Mouse (Mus musculus) embryonic facial prominence, embryonic 15.5 days (tissue): ENCODE measurements around the gene Acer3. TPM values are rescaled to one million over a fixed set of nuclear protein-coding genes. Genes with fewer than 3 reads are reported as not detected.
"Not testable (repeated sequence)": the region's sequence is repeated elsewhere in the genome, so short reads cannot be mapped to it uniquely, and the experiment has no call there.

Experiments used
- ATAC-seq: fragments of 200-750 bp; cut with Nextera tagmentation; 2 replicates; pipeline ENCODE4 v1.8.0; 2017; ENCODE audit warnings: low read depth, moderate TSS enrichment; ENCODE audit not compliant: insufficient number of reproducible peaks, low FRiP score, low TSS enrichment
- H3K27ac ChIP-seq: fragments of 300-500 bp; sonication (generic); replicated peaks from 2 replicates; pipeline ENCODE4 v1.5.1; 2015; ENCODE audit warnings: mild to moderate bottlenecking, inconsistent platforms
- H3K27me3 ChIP-seq: fragments of 300-500 bp; sonication (generic); 2 replicates; pipeline ENCODE4 v1.6.1; 2015; ENCODE audit warnings: inconsistent platforms
- H3K36me3 ChIP-seq: fragments of 300-500 bp; sonication (generic); 2 replicates; pipeline ENCODE4 v1.6.1; 2015; ENCODE audit warnings: mild to moderate bottlenecking, inconsistent platforms
- H3K4me1 ChIP-seq: fragments of 300-500 bp; sonication (generic); 2 replicates; pipeline ENCODE4 v1.6.1; 2015; ENCODE audit warnings: inconsistent platforms
- H3K4me2 ChIP-seq: fragments of 300-500 bp; sonication (generic); replicated peaks from 2 replicates; pipeline ENCODE4 v1.6.1; 2015; ENCODE audit warnings: mild to moderate bottlenecking, inconsistent platforms
- H3K4me3 ChIP-seq: fragments of 300-500 bp; sonication (generic); replicated peaks from 2 replicates; pipeline ENCODE4 v1.5.1; 2015; ENCODE audit warnings: mild to moderate bottlenecking, inconsistent platforms
- H3K9ac ChIP-seq: fragments of 300-500 bp; sonication (generic); 2 replicates; pipeline ENCODE4 v1.6.1; 2015; ENCODE audit warnings: inconsistent platforms
- H3K9me3 ChIP-seq: fragments of 300-500 bp; sonication (generic); replicated peaks from 2 replicates; pipeline ENCODE4 v1.6.1; 2016; ENCODE audit warnings: inconsistent platforms
- WGBS: fragments of 180-500 bp; shearing (Covaris S2); methylation state at CpG from one replicate; pipeline ENCODE4 v1.1.7; 2015; 5-methylcytosine and 5-hydroxymethylcytosine counted together
- polyA plus RNA-seq: library from polyadenylated mRNA; unstranded; fragments of >200 nt; fragmentation: Nextera tagmentation; extraction: Ambion mirVana; gene quantifications from 2 replicates; pipeline ENCODE4 v1.2.1, GENCODE M21; 2015

Gene Acer3
- polyA plus RNA-seq, 1 experiment from 2014 or later = 43.9 TPM

DNA sequence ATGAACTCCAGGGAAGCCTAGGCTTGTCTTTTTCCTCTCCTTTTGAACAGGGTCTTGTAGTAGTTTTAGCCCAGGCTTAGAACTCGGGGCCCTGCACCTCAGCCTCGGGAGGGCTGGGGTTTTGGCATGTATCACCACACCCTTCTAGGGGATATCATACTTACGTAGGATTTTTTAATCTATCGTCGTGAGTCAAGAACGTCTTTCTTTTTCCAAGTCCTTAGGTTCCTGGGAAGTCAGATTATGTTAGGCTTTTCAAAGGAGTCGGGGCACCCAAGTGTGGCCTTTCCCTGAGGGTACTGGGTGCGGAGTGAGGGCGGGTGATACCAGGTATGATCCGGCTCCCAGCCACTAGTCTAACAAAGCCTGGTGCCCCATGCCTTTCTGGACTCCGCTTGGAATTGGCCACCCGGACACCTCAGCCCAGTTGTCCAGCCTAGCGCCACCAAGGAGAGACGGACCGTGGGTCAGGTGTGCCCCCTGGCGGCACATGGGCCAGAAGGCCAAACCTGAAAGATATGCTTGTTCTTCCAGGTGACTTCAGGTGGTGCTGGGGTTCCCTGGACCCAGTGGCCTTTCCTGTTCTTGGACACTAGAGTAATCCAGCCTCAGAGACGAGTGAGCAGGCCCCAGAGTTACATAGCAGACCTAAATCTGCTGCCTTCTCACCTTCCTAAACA, 129.3 kb downstream of the Acer3 start:
- no peak overlapping the region for H3K4me3 ChIP-seq
- no peak overlapping the region for H3K9ac ChIP-seq
- H3K9me3 ChIP-seq = no peaks in the 10 kb centered on the region
- 57% methylated on average over 17 of the region's 17 CpGs for WGBS
- H3K27me3 ChIP-seq = peaks cover 54% of the 10 kb centered on the region
- 0 out of 2 replicates have a peak, but pooled peaks have one; percentile 11 for ATAC-seq
- no peak overlapping the region for H3K27ac ChIP-seq
- no peaks in the 10 kb centered on the region for H3K36me3 ChIP-seq
- peaks cover 14% of the 10 kb centered on the region for H3K4me1 ChIP-seq
- H3K4me2 ChIP-seq = no peak overlapping the region

DNA sequence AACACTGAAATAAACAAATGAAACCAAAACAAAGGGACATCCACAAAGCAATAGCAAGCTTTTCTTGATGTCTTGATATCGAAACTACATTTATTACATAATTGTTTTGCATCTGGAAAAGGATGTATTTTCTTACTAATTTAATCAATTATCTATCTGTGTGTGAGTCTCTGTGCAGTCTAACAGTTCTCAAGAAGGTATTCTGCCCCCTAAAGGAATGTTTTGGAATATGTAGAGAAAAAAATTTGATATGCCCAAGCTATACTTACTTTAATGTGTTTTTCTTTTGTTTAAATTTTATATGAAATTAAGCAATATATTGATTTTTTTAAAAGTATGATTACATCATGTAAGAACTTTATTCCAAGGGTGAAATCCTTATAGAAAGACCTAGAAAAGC, 130.4 kb downstream of the Acer3 start:
- H3K4me3 ChIP-seq = no peak overlapping the region
- no peak for ATAC-seq
- H3K36me3 ChIP-seq = no peaks in the 10 kb centered on the region
- no peak overlapping the region for H3K4me2 ChIP-seq
- H3K4me1 ChIP-seq = peaks cover 14% of the 10 kb centered on the region
- peaks cover 42% of the 10 kb centered on the region for H3K27me3 ChIP-seq
- H3K9me3 ChIP-seq = no peaks in the 10 kb centered on the region
- H3K27ac ChIP-seq = no peak overlapping the region
- no peak overlapping the region for H3K9ac ChIP-seq
- WGBS = 94% methylated on average over 1 of the region's 1 CpGs

DNA sequence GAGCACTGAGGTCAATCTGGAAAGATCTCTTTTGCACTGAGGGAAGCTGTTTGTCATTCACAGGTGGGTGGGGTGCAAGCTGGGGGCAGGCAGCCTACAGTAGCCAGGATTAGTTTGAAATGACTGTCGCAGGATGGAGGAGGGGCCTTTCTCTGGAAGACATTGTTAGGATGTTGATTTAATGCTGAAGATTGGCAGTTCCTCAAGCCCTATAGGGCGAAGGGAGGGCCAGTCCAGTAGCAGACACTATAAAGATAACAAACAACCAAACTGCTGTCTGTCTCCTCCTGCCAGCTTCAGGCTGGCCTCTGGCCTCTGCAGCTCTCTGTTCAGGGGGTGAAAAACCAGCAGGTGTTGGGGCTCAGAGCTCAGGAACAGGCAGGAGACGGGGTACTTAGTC, 131.3 kb downstream of the Acer3 start:
- no peak overlapping the region for H3K4me3 ChIP-seq
- ATAC-seq = no peak
- no peaks in the 10 kb centered on the region for H3K9me3 ChIP-seq
- no peak overlapping the region for H3K27ac ChIP-seq
- no peak overlapping the region for H3K9ac ChIP-seq
- H3K4me1 ChIP-seq = peaks cover 20% of the 10 kb centered on the region
- H3K27me3 ChIP-seq = peaks cover 34% of the 10 kb centered on the region
- 40% methylated on average over 3 of the region's 3 CpGs for WGBS
- no peaks in the 10 kb centered on the region for H3K36me3 ChIP-seq
- H3K4me2 ChIP-seq = no peak overlapping the region

DNA sequence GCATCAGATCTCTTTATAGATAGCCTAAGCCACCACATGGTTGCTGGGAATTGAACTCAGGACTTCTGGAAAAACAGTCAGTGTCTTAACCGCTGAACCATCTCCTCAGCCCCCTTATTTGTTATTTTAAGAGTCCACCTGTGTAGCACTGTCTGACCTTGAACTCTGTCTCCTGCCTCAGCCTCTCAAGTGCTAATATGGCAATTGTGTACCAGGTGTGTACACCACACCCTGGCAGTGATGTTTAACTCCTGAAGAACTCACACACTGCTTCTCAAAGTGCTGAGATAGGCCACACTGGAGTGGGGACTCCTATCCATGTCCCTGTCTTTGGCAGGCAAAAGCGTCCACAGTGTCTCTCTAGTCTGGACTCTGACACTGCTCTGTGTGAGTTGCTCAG, 132.3 kb downstream of the Acer3 start:
- H3K9ac ChIP-seq = no peak overlapping the region
- no peaks in the 10 kb centered on the region for H3K9me3 ChIP-seq
- no peaks in the 10 kb centered on the region for H3K36me3 ChIP-seq
- WGBS = 71% methylated on average over 2 of the region's 2 CpGs
- H3K27me3 ChIP-seq = peaks cover 23% of the 10 kb centered on the region
- H3K4me2 ChIP-seq = no peak overlapping the region
- H3K27ac ChIP-seq = no peak overlapping the region
- no peak overlapping the region for H3K4me3 ChIP-seq
- ATAC-seq = no peak
- H3K4me1 ChIP-seq = peaks cover 11% of the 10 kb centered on the region

DNA sequence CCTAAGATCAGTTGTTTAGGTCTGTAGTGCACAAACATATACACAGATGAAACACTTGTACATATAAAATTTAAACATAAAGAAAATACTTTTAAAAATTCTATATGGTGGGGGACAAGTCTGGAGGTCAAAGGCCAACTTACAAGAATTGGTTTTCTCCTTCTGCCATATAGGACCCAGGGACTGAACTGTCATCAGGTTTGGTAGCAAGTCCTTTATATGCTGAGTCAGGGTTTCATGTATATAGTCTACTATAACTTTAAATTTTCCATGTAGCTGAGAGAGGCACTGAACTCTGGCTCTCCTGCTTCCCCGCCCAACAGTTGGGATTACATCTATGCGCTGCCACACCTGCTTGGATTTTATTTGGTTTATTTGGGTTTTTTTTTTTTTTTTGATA, 132.8 kb downstream of the Acer3 start:
- H3K4me1 ChIP-seq = peaks cover 7% of the 10 kb centered on the region; the same call in 1 of the 2 replicates
- no peak overlapping the region for H3K9ac ChIP-seq
- H3K27ac ChIP-seq = no peak overlapping the region
- H3K4me3 ChIP-seq = no peak overlapping the region
- H3K4me2 ChIP-seq = no peak overlapping the region
- H3K27me3 ChIP-seq = peaks cover 19% of the 10 kb centered on the region
- no peaks in the 10 kb centered on the region for H3K36me3 ChIP-seq
- WGBS = 94% methylated on average over 2 of the region's 2 CpGs
- H3K9me3 ChIP-seq = no peaks in the 10 kb centered on the region
- ATAC-seq = no peak

DNA sequence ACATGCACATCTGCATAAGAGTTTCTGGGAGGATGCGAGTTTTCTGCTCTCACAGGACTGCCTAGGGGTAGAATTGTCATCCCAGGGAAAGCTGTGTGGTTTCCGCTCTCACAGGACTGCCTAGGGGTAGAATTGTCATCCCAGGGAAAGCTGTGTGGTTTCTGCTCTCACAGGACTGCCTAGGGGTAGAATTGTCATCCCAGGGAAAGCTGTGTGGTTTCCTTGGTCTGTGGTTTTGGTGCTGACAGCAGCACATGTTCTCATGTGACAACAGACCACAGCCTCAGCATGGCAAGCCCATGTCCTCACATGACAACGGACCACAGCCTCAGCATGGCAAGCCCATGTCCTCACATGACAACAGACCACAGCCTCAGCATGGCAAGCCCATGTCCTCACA, 133.7 kb downstream of the Acer3 start:
- H3K4me1 ChIP-seq, H3K27me3 ChIP-seq, H3K36me3 ChIP-seq, H3K27ac ChIP-seq, H3K9ac ChIP-seq, H3K4me3 ChIP-seq, ATAC-seq, H3K4me2 ChIP-seq, H3K9me3 ChIP-seq: not testable (repeated sequence)
- 42% methylated on average over 3 of the region's 3 CpGs for WGBS

DNA sequence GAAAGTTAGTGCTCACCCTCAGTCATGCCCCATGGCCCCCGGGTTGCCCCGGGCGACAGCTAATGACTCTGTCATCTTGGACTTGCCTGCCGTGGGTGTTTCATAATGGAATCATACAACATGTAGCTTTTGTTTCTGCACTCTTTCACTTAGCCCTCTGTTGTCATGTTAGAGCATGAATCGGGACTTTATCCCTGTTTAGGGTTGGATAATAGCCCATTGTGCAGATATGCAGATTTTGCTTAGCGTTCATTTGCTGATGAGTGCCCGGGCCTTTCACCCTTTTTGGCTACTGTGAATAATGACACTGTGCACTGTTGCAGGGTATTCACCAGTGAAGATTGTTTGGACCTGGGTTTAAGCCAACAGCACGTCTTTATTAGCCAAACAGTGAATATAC, 134.4 kb downstream of the Acer3 start:
- no peak for ATAC-seq
- no peak overlapping the region for H3K4me3 ChIP-seq
- no peaks in the 10 kb centered on the region for H3K9me3 ChIP-seq
- H3K27me3 ChIP-seq = peaks cover 3% of the 10 kb centered on the region; the same call in 1 of the 2 replicates
- H3K9ac ChIP-seq = no peak overlapping the region
- no peak overlapping the region for H3K27ac ChIP-seq
- 0 out of 2 replicates have a peak, but pooled peaks cover 6% of the 10 kb centered on the region for H3K4me1 ChIP-seq
- no peak overlapping the region for H3K4me2 ChIP-seq
- WGBS = 60% methylated on average over 8 of the region's 8 CpGs
- no peaks in the 10 kb centered on the region for H3K36me3 ChIP-seq

DNA sequence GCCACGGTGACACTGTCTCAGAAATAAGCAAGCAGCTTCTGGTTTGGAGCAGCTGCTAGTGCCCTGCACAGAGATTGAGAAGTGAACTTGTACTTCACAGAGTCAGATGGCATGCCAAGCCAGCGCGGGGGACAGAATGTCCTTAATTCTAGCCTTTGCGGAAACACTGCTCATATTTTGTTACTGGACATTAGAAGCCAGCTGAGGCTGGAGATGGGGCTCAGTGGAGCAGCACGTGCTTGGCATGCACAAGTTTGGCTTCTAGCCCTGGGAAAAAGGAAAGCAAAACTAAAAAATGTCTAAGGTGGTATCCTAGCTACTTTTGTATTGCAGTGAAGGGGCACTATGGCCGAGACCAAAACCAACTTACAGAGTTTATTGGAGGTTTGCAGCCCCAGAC, 135.7 kb downstream of the Acer3 start:
- Histone ChIP-seq H3K9ac (no peak overlapping the region), H3K4me2 (no peak overlapping the region), H3K27ac (no peak overlapping the region), H3K4me3 (no peak overlapping the region), H3K9me3 (no peaks in the 10 kb centered on the region), H3K4me1 (0 out of 2 replicates have a peak, but pooled peaks cover 6% of the 10 kb centered on the region), H3K36me3 (no peaks in the 10 kb centered on the region), H3K27me3 (no peaks in the 10 kb centered on the region)
- WGBS = 70% methylated on average over 6 of the region's 6 CpGs
- no peak for ATAC-seq

DNA sequence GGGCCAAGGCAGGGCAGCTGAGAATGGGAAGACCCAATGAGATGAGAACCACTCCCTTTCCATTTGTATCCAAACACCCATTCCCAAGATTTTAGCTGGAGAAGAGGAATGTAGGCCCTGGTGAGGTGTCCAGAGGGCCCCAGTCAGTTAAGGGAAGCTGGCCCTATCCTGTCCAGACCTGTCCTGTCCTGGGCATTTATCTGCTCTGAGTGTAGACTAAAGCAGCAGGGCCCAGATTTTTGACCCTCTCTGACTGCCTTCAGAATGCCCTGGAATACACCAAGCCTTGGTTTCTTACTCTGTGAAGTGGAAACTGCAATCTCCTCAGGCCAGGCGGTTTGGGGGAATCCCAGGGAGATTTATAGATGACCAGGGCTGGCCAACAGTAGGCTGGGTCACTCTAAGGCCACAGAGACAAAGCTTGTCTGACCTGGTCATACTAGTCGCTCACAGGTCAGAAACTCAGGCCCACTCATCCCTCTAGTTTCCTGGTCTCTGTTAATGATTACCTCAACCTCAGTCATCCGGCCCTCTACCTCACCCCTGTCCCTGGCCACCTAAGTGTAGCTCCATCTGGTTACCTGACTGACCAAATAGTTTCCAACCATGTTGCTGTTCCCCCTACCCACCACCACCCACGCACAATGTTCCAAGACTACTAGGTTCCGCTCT, 142.3 kb downstream of the Acer3 start:
- Histone ChIP-seq H3K9ac (0 out of 2 replicates have a peak overlapping the region, but pooled peaks have one; percentile 50), H3K4me2 (peak overlapping the region; percentile 82), H3K4me1 (peaks cover 22% of the 10 kb centered on the region), H3K4me3 (peak overlapping the region; percentile 89), H3K27ac (0 out of 2 replicates have a peak overlapping the region, but pooled peaks have one; percentile 11), H3K27me3 (no peaks in the 10 kb centered on the region), H3K36me3 (no peaks in the 10 kb centered on the region), H3K9me3 (no peaks in the 10 kb centered on the region)
- 92% methylated on average over 5 of the region's 5 CpGs for WGBS
- peak; percentile 36; the same call in 1 of the 2 replicates for ATAC-seq

DNA sequence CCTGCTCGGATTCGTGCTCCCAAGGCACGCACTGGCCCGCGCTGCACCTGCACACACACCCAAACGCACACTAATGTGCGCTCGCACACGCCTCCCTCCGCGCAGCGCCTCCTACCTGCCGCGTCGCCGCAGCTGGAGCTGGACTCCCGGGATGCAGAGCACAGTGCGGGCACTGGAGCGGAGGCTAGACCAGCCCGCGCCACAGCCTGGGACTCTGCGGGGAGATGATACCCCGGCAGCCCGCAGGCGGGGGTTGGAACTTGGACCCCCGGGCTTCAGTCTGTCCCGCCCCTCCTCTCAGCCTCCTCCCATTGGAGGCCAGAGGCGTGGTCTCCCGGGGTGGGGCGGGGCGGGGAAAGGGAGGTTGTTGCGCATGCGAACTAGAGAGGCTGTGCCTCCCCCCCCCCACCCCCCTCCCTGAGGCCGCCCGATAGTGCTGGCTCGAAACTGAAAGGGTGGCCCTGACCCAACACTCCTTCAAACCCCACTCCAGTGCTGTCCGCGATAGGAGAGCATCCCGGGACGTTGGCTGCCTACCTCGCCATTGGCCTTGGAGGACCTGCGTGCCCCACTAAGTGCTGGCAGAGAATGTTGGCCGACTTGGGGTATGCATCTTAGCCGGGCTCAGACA, 143.0 kb downstream of the Acer3 start, which contains the start of gene Capn5:
Gene Capn5 (minus strand): TSS at position 346 of the 631 bp plus-strand sequence.
- peaks cover 22% of the 10 kb centered on the region for H3K4me1 ChIP-seq
- H3K4me3 ChIP-seq = peak within 1 kb of the TSS; percentile 89
- WGBS = 2% methylated on average over 42 of the region's 44 CpGs
- peak within 1 kb of the TSS; percentile 82 for H3K4me2 ChIP-seq
- H3K36me3 ChIP-seq = no peaks in the 10 kb centered on the region
- H3K9me3 ChIP-seq = no peaks in the 10 kb centered on the region
- H3K9ac ChIP-seq = peak within 1 kb of the TSS; percentile 50
- peak; percentile 82 for ATAC-seq
- H3K27ac ChIP-seq = peak within 1 kb of the TSS; percentile 58
- H3K27me3 ChIP-seq = no peaks in the 10 kb centered on the region

DNA sequence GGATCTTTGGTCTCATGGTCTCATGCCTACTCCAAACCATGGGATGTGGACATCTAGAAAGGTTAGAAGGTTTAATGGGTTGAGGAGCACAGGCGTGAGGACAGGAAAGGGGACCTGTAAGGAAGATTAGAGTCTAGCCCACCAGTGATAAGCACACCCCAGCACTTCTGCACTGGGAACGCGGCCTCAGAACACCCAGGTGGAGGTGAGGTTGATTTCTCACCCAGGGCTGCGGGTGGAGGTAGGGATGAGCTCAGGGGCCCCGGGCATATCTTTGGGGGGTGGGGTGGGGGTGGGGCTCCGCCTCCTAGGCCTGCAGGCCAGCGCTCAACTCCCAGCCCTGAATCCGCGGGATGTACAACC, 143.5 kb downstream of the Acer3 start:
- Histone ChIP-seq H3K4me3 (peak overlapping the region; percentile 89), H3K27me3 (no peaks in the 10 kb centered on the region), H3K9me3 (no peaks in the 10 kb centered on the region), H3K4me1 (peaks cover 22% of the 10 kb centered on the region), H3K36me3 (no peaks in the 10 kb centered on the region), H3K4me2 (peak overlapping the region; percentile 82), H3K27ac (peak overlapping the region; percentile 58), H3K9ac (peak overlapping the region; percentile 50)
- WGBS = 6% methylated on average over 9 of the region's 9 CpGs
- peak; percentile 22; the same call in 1 of the 2 replicates for ATAC-seq
